Mouse (Mus musculus) left cerebral cortex, adult 18-20 months (tissue): ENCODE results near the gene 5830411N06Rik. TPM values are rescaled to one million over a fixed set of nuclear protein-coding genes. Genes with fewer than 3 reads are reported as not detected.

Experiments used
- total RNA-seq, 2 experiments: library from RNA; stranded (reverse); gene quantifications; 2 replicates each; pipeline ENCODE4 v1.2.3; 2021

Gene 5830411N06Rik
- total RNA-seq, 2 experiments from 2014 or later: 0.40 to 0.42 TPM

Other genes with a start within 250 kb of the 5830411N06Rik start
- 10 to 100 TPM; 22.2 to 26.3 TPM for gene Zfp511, start 210.9 kb upstream of the 5830411N06Rik start, total RNA-seq
- 10 to 100 TPM; 34.5 to 36.1 TPM for gene Tubgcp2, start 210.6 kb upstream of the 5830411N06Rik start, total RNA-seq
- gene Msx3, start 198.2 kb upstream of the 5830411N06Rik start, total RNA-seq: not detected
- gene Caly, start 164.7 kb upstream of the 5830411N06Rik start, total RNA-seq: 100 to 1,000 TPM; 188 to 210 TPM
- not detected for gene Prap1, start 153.9 kb upstream of the 5830411N06Rik start, total RNA-seq
- 10 to 100 TPM; 51.3 to 51.4 TPM for gene Fuom, start 144.8 kb upstream of the 5830411N06Rik start, total RNA-seq
- gene Paox, start 131.5 kb upstream of the 5830411N06Rik start, total RNA-seq: 1 to 10 TPM; 4.7 to 5.0 TPM
- gene Echs1, start 130.8 kb upstream of the 5830411N06Rik start, total RNA-seq: 10 to 100 TPM; 54.7 to 55.9 TPM
- 10 to 100 TPM; 20.3 to 27.5 TPM for gene Mtg1, start 109.7 kb upstream of the 5830411N06Rik start, total RNA-seq
- 100 to 1,000 TPM; 119 to 120 TPM for gene Sprn, start 92.4 kb upstream of the 5830411N06Rik start, total RNA-seq
- not detected for gene Olfr522, start 82.5 kb upstream of the 5830411N06Rik start, total RNA-seq
- not detected for gene Olfr523, start 74.1 kb upstream of the 5830411N06Rik start, total RNA-seq
- gene Olfr524, start 41.3 kb upstream of the 5830411N06Rik start, total RNA-seq: not detected
- not detected for gene Cd163l1, start 29.0 kb upstream of the 5830411N06Rik start, total RNA-seq
- not detected for gene Olfr525, start 73.6 kb downstream of the 5830411N06Rik start, total RNA-seq
- gene Olfr527, start 86.7 kb downstream of the 5830411N06Rik start, total RNA-seq: not detected
- not detected for gene Olfr60, start 114.4 kb downstream of the 5830411N06Rik start, total RNA-seq
- gene Olfr530, start 129.0 kb downstream of the 5830411N06Rik start, total RNA-seq: not detected
- gene Olfr531, start 155.6 kb downstream of the 5830411N06Rik start, total RNA-seq: not detected
- gene Olfr532, start 174.4 kb downstream of the 5830411N06Rik start, total RNA-seq: not detected
- gene Olfr533, start 216.1 kb downstream of the 5830411N06Rik start, total RNA-seq: not detected
- not detected for gene Olfr535, start 236.9 kb downstream of the 5830411N06Rik start, total RNA-seq